Mouse (Mus musculus) limb, embryonic 12.5 days (tissue): Measurements from ENCODE around the gene Grk5. TPM values are rescaled to one million over a fixed set of nuclear protein-coding genes. Genes with fewer than 3 reads are reported as not detected.
"Not testable (repeated sequence)": the region's sequence is repeated elsewhere in the genome, so short reads cannot be mapped to it uniquely, and the experiment has no call there.

Experiments used
- ATAC-seq: fragments of 200-750 bp; cut with Nextera tagmentation; 2 replicates; pipeline ENCODE4 v1.8.0; 2017; ENCODE audit warnings: low read depth, moderate TSS enrichment; ENCODE audit not compliant: insufficient number of reproducible peaks, insufficient read depth, low FRiP score, low TSS enrichment
- H3K27ac ChIP-seq: fragments of 300-500 bp; sonication (generic); 2 replicates; pipeline ENCODE4 v1.5.1; 2016; ENCODE audit warnings: mild to moderate bottlenecking, moderate library complexity
- H3K27me3 ChIP-seq: fragments of 300-500 bp; sonication (generic); 2 replicates; pipeline ENCODE4 v1.6.1; 2016; ENCODE audit warnings: mild to moderate bottlenecking, moderate library complexity
- H3K36me3 ChIP-seq: fragments of 300-500 bp; sonication (generic); 2 replicates; pipeline ENCODE4 v1.6.1; 2016; ENCODE audit warnings: mild to moderate bottlenecking, moderate library complexity
- H3K4me1 ChIP-seq: fragments of 300-500 bp; sonication (generic); replicated peaks from 2 replicates; pipeline ENCODE4 v1.6.1; 2016
- H3K4me2 ChIP-seq: fragments of 300-500 bp; sonication (generic); 2 replicates; pipeline ENCODE4 v1.6.1; 2016; ENCODE audit warnings: mild to moderate bottlenecking, moderate library complexity
- H3K4me3 ChIP-seq: fragments of 300-500 bp; sonication (generic); replicated peaks from 2 replicates; pipeline ENCODE4 v1.5.1; 2016; ENCODE audit warnings: mild to moderate bottlenecking
- H3K9ac ChIP-seq: fragments of 300-500 bp; sonication (generic); replicated peaks from 2 replicates; pipeline ENCODE4 v1.6.1; 2016; ENCODE audit warnings: mild to moderate bottlenecking, moderate library complexity
- H3K9me3 ChIP-seq: fragments of 300-500 bp; sonication (generic); 2 replicates; pipeline ENCODE4 v1.6.1; 2016; ENCODE audit warnings: mild to moderate bottlenecking, moderate library complexity
- WGBS: fragments of 180-500 bp; shearing (Covaris S2); methylation state at CpG from one replicate; pipeline ENCODE4 v1.1.7; 2016; 5-methylcytosine and 5-hydroxymethylcytosine counted together
- polyA plus RNA-seq: library from polyadenylated mRNA; unstranded; fragments of >200 nt; fragmentation: Nextera tagmentation; extraction: Ambion mirVana; gene quantifications from 2 replicates; pipeline ENCODE4 v1.2.1, GENCODE M21; 2016

The Grk5 gene
- polyA plus RNA-seq, 1 experiment from 2014 or later, result 0.99 TPM

GRCm38 (mm10) chr19:60915236-60915635 lies 25.7 kb downstream of the Grk5 start:
- no peak overlapping the region for H3K27ac ChIP-seq
- no peak overlapping the region for H3K4me2 ChIP-seq
- H3K27me3 ChIP-seq, result no peaks in the 10 kb centered on the region
- 72% methylated on average over 4 of the region's 4 CpGs for WGBS
- H3K4me3 ChIP-seq, result no peak overlapping the region
- ATAC-seq, result no peak
- no peaks in the 10 kb centered on the region for H3K9me3 ChIP-seq
- no peak overlapping the region for H3K9ac ChIP-seq
- no peaks in the 10 kb centered on the region for H3K4me1 ChIP-seq
- H3K36me3 ChIP-seq, result no peaks in the 10 kb centered on the region

- no peak overlapping the region for H3K9ac ChIP-seq
- H3K27ac ChIP-seq, result no peak overlapping the region
- no peaks in the 10 kb centered on the region for H3K4me1 ChIP-seq
- WGBS, result 91% methylated on average over 3 of the region's 3 CpGs
- H3K4me2 ChIP-seq, result no peak overlapping the region
- no peaks in the 10 kb centered on the region for H3K27me3 ChIP-seq
- no peaks in the 10 kb centered on the region for H3K36me3 ChIP-seq
- ATAC-seq, result no peak
- H3K4me3 ChIP-seq, result no peak overlapping the region
- H3K9me3 ChIP-seq, result no peaks in the 10 kb centered on the region
Measured at GRCm38 (mm10) chr19:60915862-60916261, 26.3 kb downstream of the Grk5 start.

GRCm38 (mm10) chr19:60916869-60917570 lies 27.5 kb downstream of the Grk5 start:
- no peaks in the 10 kb centered on the region for H3K36me3 ChIP-seq
- 91% methylated on average over 6 of the region's 6 CpGs for WGBS

GRCm38 (mm10) chr19:60924534-60924933 lies 35.0 kb downstream of the Grk5 start:
- H3K9ac ChIP-seq, H3K4me1 ChIP-seq, H3K4me3 ChIP-seq, H3K9me3 ChIP-seq, H3K36me3 ChIP-seq, H3K4me2 ChIP-seq, H3K27me3 ChIP-seq, H3K27ac ChIP-seq, ATAC-seq: not testable (repeated sequence)

More at GRCm38 (mm10) chr19:60916869-60917570, 27.5 kb downstream of the Grk5 start:
- Histone ChIP-seq H3K9ac (no peak overlapping the region), H3K4me3 (no peak overlapping the region), H3K4me2 (no peak overlapping the region), H3K4me1 (no peaks in the 10 kb centered on the region), H3K27ac (no peak overlapping the region), H3K27me3 (no peaks in the 10 kb centered on the region), H3K9me3 (no peaks in the 10 kb centered on the region)
- ATAC-seq, result no peak

- H3K4me2 ChIP-seq, result no peak overlapping the region
- H3K9ac ChIP-seq, result no peak overlapping the region
- no peak overlapping the region for H3K4me3 ChIP-seq
- no peak overlapping the region for H3K27ac ChIP-seq
- H3K9me3 ChIP-seq, result no peaks in the 10 kb centered on the region
- H3K36me3 ChIP-seq, result no peaks in the 10 kb centered on the region
- ATAC-seq, result no peak
- H3K4me1 ChIP-seq, result 0 out of 2 replicates have a peak, but pooled peaks cover 3% of the 10 kb centered on the region
- no peaks in the 10 kb centered on the region for H3K27me3 ChIP-seq
Measured at GRCm38 (mm10) chr19:60935001-60935400, 45.5 kb downstream of the Grk5 start.

GRCm38 (mm10) chr19:60939954-60940379 lies 50.4 kb downstream of the Grk5 start:
- ATAC-seq, result no peak
- H3K4me2 ChIP-seq, result no peak overlapping the region
- H3K4me1 ChIP-seq, result 0 out of 2 replicates have a peak, but pooled peaks cover 3% of the 10 kb centered on the region
- no peaks in the 10 kb centered on the region for H3K9me3 ChIP-seq
- no peak overlapping the region for H3K27ac ChIP-seq
- WGBS, result 85% methylated on average over 1 of the region's 1 CpGs
- no peak overlapping the region for H3K4me3 ChIP-seq
- H3K27me3 ChIP-seq, result no peaks in the 10 kb centered on the region
- H3K9ac ChIP-seq, result no peak overlapping the region
- no peaks in the 10 kb centered on the region for H3K36me3 ChIP-seq

GRCm38 (mm10) chr19:60940866-60941265 lies 51.3 kb downstream of the Grk5 start:
- Histone ChIP-seq H3K9me3 (no peaks in the 10 kb centered on the region), H3K4me2 (no peak overlapping the region), H3K27ac (no peak overlapping the region), H3K9ac (no peak overlapping the region), H3K36me3 (no peaks in the 10 kb centered on the region), H3K4me3 (no peak overlapping the region), H3K27me3 (no peaks in the 10 kb centered on the region), H3K4me1 (peaks cover 3% of the 10 kb centered on the region; the same call in 1 of the 2 replicates)
- ATAC-seq, result no peak
- WGBS, result 89% methylated on average over 1 of the region's 1 CpGs

GRCm38 (mm10) chr19:60945801-60946311 lies 56.3 kb downstream of the Grk5 start:
- Histone ChIP-seq H3K9ac (no peak overlapping the region), H3K36me3 (no peaks in the 10 kb centered on the region), H3K4me3 (no peak overlapping the region), H3K4me1 (peaks cover 3% of the 10 kb centered on the region), H3K27me3 (no peaks in the 10 kb centered on the region), H3K27ac (no peak overlapping the region), H3K9me3 (no peaks in the 10 kb centered on the region), H3K4me2 (no peak overlapping the region)
- 57% methylated on average over 3 of the region's 3 CpGs for WGBS
- ATAC-seq, result no peak

GRCm38 (mm10) chr19:60946656-60947055 lies 57.1 kb downstream of the Grk5 start:
- WGBS, result 58% methylated on average over 2 of the region's 2 CpGs

GRCm38 (mm10) chr19:60948996-60949395 lies 59.4 kb downstream of the Grk5 start:
- H3K27me3 ChIP-seq, result no peaks in the 10 kb centered on the region
- no peak overlapping the region for H3K27ac ChIP-seq
- 22% methylated on average over 1 of the region's 1 CpGs for WGBS
- H3K4me1 ChIP-seq, result peaks cover 3% of the 10 kb centered on the region
- no peak for ATAC-seq
- H3K4me2 ChIP-seq, result no peak overlapping the region
- H3K36me3 ChIP-seq, result no peaks in the 10 kb centered on the region
- H3K4me3 ChIP-seq, result no peak overlapping the region
- H3K9me3 ChIP-seq, result no peaks in the 10 kb centered on the region
- no peak overlapping the region for H3K9ac ChIP-seq

More at GRCm38 (mm10) chr19:60946656-60947055, 57.1 kb downstream of the Grk5 start:
- Histone ChIP-seq H3K4me1 (peaks cover 3% of the 10 kb centered on the region), H3K36me3 (no peaks in the 10 kb centered on the region), H3K4me3 (no peak overlapping the region), H3K27me3 (no peaks in the 10 kb centered on the region), H3K9me3 (no peaks in the 10 kb centered on the region), H3K27ac (no peak overlapping the region), H3K9ac (no peak overlapping the region), H3K4me2 (no peak overlapping the region)
- ATAC-seq, result no peak

- no peaks in the 10 kb centered on the region for H3K36me3 ChIP-seq
- no peak for ATAC-seq
- WGBS, result 89% methylated on average over 7 of the region's 7 CpGs
Measured at GRCm38 (mm10) chr19:60950056-60950869, 60.7 kb downstream of the Grk5 start.

More at GRCm38 (mm10) chr19:60950056-60950869, 60.7 kb downstream of the Grk5 start:
- Histone ChIP-seq H3K9ac (no peak overlapping the region), H3K4me2 (no peak overlapping the region), H3K4me3 (no peak overlapping the region), H3K27me3 (no peaks in the 10 kb centered on the region), H3K4me1 (peaks cover 3% of the 10 kb centered on the region), H3K9me3 (no peaks in the 10 kb centered on the region), H3K27ac (no peak overlapping the region)
